Mouse (Mus musculus) brain, adult 10 weeks (tissue): ENCODE results near the gene Yif1b. TPM values are rescaled to one million over a fixed set of nuclear protein-coding genes. Genes with fewer than 3 reads are reported as not detected.

ENCODE experiments used
- polyA plus RNA-seq: library from polyadenylated mRNA; stranded (reverse); fragments of 350-450 nt; fragmentation: Illumina TruSeq; extraction: RNeasy Lipid Tissue Mini Kit (QIAGEN cat#74804); gene quantifications from one replicate; pipeline ENCODE4 v1.2.3, GENCODE M21; 2015; ENCODE audit warnings: low read depth, low replicate concordance

Yif1b gene
- polyA plus RNA-seq = 63.2 TPM

GRCm38 (mm10) chr7:29238019-29238967 is at the start of gene Yif1b:
TSS of gene Yif1b (plus strand) at chr7:29238329.

DNA sequence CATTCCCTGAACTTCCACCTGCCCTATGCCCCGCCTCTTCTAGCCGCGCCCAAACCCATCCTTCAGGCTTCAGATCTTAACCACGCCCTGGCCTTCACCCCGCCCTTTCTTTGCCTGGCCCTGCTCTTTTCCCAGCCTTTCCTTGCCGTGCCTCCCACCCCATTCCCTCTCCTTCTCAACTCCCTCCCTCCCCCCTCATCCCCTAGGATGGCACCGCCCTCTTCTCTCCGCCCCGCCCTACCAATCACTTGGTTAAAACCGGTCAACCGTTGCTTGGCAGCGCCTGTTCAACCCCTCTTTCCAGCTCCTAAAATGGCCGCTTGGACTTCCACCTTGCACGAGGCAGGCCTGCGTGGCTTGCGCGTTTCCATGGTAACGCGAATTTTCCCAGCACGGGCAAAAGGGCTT is 24.4 kb upstream of the Yif1b start, which contains the start of gene Catsperg1:
Catsperg1 (minus strand) TSS at position 361 of the 408 bp plus-strand sequence.

GRCm38 (mm10) chr7:29232247-29233013 is 5.7 kb upstream of the Yif1b start, which contains the start of gene Kcnk6:
TSS of gene Kcnk6 (minus strand) at chr7:29232515.

DNA sequence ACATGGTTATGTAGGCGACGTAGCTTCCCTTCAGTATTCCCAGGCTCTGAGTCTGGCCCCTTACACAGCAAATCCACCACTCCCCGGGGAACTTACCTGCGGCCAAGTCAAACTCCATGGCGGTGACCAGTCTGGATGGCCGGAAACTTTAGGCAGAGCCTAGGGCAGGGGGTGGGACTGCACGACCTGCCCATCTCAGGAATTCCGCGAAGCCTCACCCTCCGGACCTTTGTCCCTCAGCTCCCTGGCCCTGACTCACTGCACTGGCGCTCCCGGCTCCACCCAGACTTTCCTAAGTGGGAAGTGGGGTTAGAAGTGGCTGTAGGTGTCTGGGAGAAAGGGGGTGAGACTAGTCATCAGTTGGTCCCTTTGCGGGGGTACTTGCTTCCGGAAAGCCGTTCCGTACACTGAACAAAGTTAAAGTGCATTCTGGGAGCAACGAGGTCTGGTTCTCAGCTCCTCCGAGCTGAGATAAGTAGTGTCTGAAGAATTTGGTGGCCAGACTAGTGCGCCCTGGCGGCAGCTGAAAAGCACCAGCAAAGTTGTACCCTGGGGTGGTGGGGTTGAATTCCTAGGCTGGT is 10.2 kb downstream of the Yif1b start, which contains the start of gene 2200002D01Rik:
2200002D01Rik (minus strand) TSS at position 206 of the 581 bp plus-strand sequence.

GRCm38 (mm10) chr7:29281201-29282073 is 43.3 kb downstream of the Yif1b start, which contains the start of gene Spint2:
TSS of gene Spint2 (minus strand) at chr7:29281912.

GRCm38 (mm10) chr7:29288942-29289638 is 51.0 kb downstream of the Yif1b start, which contains the start of gene Ppp1r14a:
TSS of gene Ppp1r14a (plus strand) at chr7:29289308.

Other genes with a start within 250 kb of the Yif1b start
- 4.4 TPM for gene Ryr1, start 113.2 kb upstream of the Yif1b start, polyA plus RNA-seq
- 0.70 TPM for gene Rasgrp4, start 103.5 kb upstream of the Yif1b start, polyA plus RNA-seq
- gene Fam98c, start 82.1 kb upstream of the Yif1b start, polyA plus RNA-seq = 41.6 TPM
- 0.79 TPM for gene Ggn, start 68.1 kb upstream of the Yif1b start, polyA plus RNA-seq
- 36.0 TPM for gene Spred3, start 67.9 kb upstream of the Yif1b start, polyA plus RNA-seq
- 190 TPM for gene Psmd8, start 57.6 kb upstream of the Yif1b start, polyA plus RNA-seq
- gene Catsperg1, start 24.3 kb upstream of the Yif1b start, polyA plus RNA-seq = 0.97 TPM
- gene Kcnk6, start 5.8 kb upstream of the Yif1b start, polyA plus RNA-seq = 2.0 TPM
- not detected for gene 2200002D01Rik, start 10.1 kb downstream of the Yif1b start, polyA plus RNA-seq
- 24.8 TPM for gene Spint2, start 43.6 kb downstream of the Yif1b start, polyA plus RNA-seq
- gene Ppp1r14a, start 51.0 kb downstream of the Yif1b start, polyA plus RNA-seq = 35.7 TPM
- 69.6 TPM for gene Dpf1, start 65.6 kb downstream of the Yif1b start, polyA plus RNA-seq